Mouse (Mus musculus): ENCODE data around the gene Foxo3. TPM values are rescaled to one million over a fixed set of nuclear protein-coding genes. Genes with fewer than 3 reads are reported as not detected.

Gene Foxo3
- total RNA-seq, 2 experiments from 2014 or later = 28.8 to 32.6 TPM

DNA sequence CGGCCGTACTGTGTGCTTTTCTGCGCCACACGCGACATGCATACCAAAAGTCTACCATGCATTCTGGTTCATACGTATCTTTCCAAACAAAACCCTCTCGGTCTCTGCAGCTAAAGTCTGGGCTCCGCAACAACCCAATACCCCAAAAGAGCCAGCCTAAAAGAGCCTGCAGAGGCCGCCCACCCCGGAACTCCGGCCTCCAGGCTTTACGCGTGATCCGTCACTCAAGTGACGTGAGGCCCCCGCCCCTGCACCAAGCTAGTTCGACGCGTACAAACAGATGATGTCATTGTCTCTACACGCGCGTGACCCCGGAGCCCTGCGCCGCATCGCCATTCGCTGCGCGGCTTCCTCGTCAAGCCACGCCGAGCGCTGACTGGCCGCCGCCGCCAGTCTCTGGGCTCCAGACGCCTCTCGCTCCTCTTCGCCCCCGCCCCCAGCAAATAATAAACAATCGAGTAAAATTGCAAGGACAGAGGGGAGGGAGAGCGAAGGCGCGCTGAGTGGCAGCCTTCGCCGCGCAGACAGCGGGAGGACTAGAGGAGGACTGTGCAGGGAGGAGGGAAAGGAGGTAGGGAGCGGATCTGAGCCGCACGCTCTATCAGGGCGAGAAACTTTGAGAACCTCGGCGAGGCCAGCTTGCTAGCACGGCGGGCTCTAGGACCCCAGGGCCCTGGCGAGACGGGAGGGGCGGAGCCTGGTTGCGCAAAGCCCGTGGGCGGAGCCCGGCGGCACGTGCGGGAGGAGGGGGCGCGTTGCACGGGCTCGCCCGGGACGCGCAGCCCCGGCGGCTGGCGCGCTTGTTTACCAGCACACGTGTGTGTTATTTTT lies 1.1 kb upstream of the Foxo3 start:
- DNase-seq = peak; percentile 99
- intact Hi-C loops (cut with DNase I) = loop anchor here (5.0 to 10.0 kb wide), 2 partner anchors 263 to 445 kb away; partner anchors contain the start of gene Armc2

DNA sequence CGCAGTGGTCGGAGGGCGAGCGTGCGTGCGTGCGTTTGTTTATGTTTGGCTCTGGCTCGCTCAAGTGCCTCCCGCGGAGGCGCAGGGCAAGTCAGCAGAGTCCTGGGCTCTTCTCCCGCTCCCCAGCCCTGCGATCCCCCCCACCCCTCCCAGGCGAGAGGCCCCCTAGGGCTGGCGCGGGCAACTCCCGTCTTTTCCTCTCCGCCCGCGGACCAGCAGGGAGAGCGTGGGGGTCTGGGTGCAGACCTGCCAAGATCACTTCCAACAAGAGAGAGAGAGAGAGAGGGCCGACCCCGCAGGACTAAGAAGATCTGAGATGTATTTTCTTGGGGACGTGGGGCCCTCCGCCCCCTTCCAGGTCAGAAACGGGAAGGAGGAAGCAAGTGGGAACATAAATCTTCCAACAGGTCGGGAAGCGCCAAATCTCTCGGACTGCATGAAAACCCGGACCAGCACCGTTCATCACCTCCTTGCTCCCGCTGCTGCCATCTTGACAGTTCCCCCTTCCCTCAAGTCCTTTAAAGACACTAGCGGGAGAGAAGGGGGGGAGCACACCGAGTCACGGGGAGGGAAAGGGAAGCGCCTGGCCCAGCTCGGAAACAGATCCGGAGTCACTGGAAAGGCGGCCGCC lies 569 bp downstream of the Foxo3 start:
- DNase-seq = no peak
- intact Hi-C loops (cut with DNase I) = loop anchor here (5.0 to 10.0 kb wide), 2 partner anchors 261 to 444 kb away; partner anchors contain the start of gene Armc2

DNA sequence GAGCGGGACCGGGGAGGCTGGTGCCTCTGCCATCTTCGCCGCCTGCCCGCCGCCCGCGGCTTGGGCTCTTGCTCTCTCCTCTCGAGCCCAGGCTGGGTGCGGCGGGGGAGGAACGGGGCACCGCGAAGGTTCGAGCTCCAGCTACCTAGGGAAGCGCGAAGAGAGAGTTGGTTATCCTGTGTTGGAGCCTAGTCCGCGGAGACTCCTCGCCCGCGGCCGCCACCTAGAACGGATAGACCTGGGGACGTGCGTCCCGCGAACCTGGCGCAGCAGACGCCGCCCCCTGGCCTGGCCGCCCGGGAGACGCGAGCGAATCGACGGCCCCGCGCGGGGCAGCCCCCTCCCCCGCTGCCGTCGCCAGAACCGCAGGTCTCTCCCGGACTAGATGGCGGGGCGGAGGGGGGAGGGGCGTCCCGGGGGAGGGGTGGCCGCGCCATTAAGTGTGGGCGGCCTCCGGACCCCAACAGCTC lies 1.1 kb downstream of the Foxo3 start:
- intact Hi-C loops (cut with DNase I) = loop anchor here (5.0 to 10.0 kb wide), 2 partner anchors 261 to 443 kb away; partner anchors contain the start of gene Armc2
- DNase-seq = peak; percentile 53

DNA sequence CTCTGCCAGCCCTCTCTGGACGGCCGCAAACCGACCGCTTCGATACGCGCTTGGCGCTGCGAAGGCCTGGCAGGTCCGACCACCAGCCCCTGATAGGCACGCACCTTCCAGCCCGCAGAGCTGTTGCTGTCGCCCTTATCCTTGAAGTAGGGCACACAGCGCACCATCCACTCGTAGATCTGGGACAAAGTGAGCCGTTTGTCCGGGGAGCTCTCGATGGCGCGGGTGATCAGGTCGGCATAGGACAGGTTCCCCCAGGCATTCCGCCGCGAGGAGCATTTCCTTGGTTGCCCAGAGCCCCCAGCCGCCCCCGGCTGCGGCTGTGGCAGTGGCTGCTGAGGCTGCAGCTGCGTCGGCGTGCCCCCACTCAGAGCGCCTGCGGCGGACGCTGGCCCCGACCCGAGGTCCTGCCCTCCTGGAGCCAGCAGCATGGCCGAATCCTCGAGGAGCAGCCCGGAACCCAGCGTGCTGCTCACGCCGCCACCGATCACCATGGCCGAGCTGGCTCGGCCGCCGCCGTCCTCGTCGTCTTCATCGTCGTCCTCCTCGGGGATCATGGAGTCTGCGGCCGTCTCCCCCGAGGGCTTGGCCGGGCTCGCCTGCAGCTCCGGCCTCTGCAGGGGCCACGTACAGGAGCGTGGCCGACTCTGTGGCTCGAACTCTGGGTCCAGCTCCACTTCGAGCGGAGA lies 1.7 kb downstream of the Foxo3 start:
- intact Hi-C loops (cut with DNase I) = loop anchor here (5.0 to 10.0 kb wide), 3 partner anchors 260 to 443 kb away; partner anchors contain the start of gene Armc2
- DNase-seq = peak; percentile 29

DNA sequence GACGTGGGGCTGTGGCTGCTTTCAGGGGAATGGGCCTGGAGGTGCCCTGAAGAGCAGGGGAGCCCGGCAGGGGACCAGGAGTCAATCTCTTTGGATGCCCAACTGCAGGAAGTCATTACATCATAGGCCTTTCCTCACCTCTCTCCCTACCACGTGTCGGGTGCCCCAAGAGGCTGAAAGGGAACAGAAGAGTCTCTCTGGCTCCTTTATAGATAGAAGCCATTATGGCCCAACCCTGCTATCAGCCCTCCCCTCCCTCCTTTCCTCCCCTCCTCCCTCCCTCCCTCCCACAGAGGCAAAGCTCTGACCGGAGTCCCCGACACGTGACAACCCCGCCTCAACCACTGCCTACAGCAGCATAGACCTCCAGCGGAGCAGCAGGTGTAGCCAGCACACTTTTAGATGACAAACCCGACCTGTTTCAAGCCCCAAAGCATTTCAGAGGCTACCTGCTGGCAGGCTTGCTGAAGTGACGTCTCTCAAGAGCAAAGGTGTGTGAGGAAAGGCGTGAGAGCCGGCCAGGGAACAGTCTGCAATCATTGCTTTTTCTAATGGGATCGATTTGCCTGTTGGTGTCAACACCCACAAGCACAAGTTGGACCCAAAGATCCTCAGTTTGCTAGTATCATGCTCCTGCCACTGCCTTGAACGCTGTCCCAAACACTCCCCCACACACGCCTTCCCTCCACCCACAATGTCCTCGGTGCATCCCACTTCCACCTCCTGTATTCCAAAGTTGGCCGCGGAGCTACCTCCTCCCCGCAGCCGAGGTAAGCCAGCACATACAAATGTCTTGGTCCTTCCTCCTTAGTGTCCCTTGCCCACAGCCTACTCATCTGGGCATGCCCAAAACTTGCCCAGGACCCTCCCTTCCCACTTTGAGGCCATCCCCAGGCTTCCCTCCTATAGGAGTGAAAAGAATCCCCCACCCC lies 2.5 kb downstream of the Foxo3 start:
- no peak for DNase-seq
- intact Hi-C loops (cut with DNase I) = loop anchor here (5.0 to 10.0 kb wide), 2 partner anchors 259 to 292 kb away; partner anchors contain the start of gene Armc2

DNA sequence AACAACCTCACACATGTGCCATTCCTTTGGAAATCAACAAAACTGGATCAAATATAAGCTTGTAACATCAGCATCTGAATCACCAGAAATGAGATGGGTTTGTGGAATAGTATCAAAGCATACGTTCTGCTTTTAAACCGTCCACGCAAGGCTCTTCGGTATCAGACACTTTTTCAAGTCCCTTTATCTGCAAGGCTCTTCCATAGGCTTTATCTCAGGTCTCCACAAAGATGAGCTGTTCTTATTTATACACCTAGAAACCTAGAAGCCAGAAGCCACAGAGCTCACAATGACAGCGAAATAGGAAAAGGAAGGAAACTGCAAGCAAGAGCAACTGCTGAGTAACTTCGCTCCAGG lies 3.2 kb downstream of the Foxo3 start:
- no peak for DNase-seq
- intact Hi-C loops (cut with DNase I) = loop anchor here (5.0 to 10.0 kb wide), 2 partner anchors 259 to 291 kb away; partner anchors contain the start of gene Armc2

DNA sequence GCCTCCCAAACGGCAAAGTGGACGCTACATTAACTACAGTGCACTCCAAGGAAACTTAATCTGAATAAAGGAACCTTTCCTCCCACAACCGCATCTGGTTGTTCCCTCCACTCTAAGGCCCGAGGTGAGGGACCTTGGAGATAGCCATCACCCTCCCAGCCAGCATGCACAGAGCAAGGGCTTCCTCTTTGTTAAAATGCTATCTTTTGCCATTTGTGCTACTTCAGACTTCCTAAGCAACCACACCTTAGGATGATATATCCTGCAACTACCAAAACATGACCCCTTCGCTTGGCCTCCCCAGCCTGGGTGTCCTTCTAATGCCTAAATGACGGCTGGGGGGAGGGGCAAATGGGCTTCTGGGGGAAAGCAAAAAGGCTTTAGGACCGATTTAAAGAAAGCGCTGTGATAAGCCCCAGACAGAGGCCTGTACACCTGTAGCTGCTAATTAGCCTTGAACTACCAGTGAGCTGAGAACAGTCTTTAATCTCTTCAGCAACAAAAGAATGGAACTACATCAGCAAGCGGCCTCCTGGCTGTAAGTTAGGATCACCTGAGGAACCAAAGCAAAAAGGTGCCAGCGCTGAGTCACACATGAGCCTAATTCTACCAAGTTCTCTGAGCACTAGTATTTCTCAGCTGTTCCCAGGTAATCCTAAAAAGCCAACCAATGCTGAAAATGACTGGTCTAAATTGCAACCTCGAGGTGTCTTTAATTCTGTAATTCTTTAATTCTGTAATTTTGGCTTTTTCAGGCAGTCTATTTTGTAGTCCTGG lies 4.9 kb downstream of the Foxo3 start:
- intact Hi-C loops (cut with DNase I) = loop anchor here (5.0 to 10.0 kb wide), 2 partner anchors 257 to 289 kb away; partner anchors contain the start of gene Armc2
- no peak for DNase-seq

DNA sequence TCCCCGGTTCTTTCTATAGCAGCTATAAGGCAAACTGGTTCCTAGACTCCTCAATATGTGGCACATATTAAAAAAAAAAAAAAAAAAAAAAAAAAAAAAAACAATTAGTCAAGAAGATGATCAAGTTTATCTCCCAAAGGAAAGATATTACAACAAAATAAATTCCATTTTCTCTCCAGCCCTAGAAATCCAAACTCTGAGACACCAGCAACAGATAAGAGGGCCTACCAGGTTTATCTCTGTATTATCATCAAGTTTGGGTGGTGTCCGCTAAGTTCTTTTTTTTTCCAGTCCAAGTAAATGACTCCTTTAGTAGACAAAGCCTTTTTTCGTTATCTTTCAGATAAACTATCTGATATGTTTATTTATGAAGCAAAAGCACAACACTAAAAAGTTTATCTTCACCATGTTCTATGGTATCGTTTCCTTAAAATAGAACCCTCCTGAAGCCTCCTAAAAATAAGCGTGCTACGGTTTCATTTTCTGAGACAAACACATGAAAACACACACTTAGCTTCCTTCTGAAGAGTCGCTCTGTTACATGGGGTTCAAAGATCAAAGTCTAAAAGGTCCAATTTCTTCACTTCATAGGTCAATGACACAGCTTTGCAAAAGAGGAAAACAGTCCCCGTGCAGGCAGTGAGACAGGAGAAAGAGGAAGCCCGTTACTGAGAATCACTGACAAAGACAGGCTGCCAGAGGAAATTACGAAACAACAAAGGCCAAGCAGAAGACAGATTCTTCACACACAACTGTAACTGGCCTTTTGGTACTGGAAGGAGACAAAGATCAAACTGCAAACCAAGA lies 6.1 kb downstream of the Foxo3 start:
- DNase-seq = no peak
- intact Hi-C loops (cut with DNase I) = loop anchor here (5.0 to 10.0 kb wide), 2 partner anchors 256 to 288 kb away; partner anchors contain the start of gene Armc2

DNA sequence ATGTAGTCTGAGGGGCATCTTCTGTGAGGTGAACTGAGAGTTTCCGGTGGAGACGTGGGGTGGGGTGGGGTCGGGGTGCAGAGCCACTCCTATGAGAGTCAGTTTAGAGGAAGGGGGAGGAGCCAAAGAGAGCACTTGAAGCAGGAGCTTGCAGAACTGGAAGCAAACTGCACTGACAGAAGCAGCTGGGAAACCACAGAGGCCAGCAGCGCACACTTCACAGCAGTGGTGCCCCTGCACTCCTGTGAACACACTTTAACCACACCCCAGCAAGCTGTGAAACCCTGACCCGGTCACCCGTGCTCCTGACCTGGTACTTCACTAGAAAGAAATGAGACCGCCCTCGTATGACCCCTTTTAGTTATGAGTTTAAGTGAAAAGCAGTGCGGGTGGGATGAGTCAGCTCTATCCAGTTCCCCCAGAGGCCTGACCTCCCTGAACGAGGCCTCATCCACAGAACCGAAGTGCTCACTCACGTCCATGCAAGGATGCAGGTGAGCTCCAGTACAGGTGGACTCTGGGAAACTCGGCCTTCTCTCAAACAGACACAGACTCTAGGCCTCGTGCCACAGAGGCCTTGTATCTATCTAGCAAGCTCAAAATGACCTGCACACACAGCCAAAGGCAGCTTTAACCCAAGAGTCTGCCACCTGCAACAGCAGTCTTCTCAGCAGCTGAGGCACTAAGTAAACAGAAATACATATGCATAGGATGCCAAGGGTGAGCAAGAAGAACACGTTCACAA lies 7.1 kb downstream of the Foxo3 start:
- intact Hi-C loops (cut with DNase I) = loop anchor here (5.0 to 10.0 kb wide), 2 partner anchors 255 to 287 kb away; partner anchors contain the start of gene Armc2
- DNase-seq = no peak

DNA sequence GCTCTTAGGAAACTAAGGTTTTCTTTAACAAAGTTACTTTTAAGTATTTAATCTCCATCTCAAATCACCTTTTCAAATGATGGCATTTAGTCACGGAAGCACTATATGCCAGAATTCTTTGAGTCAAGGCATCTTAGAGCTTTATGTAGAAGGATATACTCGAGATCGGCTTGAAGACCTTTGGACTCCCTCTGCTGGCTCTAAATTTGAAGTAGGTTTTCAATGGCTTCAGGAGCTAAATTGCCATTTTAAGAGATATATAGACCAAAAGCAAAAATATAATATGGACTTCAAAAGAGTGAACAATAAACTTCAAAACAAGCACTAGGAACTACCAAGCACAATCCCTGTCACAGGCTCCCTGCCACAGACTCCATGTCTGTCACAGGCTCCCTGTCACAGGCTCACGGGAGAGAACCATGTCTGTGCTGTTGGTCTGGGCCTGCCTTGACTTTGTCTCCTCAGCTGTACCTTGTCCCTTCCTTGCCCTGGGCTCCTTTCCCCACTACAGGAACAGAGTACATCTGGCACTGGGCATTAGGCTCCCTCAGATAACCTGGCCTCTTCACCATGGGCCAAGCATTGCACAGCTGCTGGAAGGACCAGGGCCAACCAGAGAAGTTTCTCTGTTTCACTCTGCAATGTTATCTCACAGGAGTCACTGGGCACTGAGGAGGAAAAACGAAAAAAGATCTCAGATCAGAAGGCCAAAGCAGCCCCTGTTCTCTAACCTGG lies 8.6 kb downstream of the Foxo3 start:
- no peak for DNase-seq
- intact Hi-C loops (cut with DNase I) = no loop called here

DNA sequence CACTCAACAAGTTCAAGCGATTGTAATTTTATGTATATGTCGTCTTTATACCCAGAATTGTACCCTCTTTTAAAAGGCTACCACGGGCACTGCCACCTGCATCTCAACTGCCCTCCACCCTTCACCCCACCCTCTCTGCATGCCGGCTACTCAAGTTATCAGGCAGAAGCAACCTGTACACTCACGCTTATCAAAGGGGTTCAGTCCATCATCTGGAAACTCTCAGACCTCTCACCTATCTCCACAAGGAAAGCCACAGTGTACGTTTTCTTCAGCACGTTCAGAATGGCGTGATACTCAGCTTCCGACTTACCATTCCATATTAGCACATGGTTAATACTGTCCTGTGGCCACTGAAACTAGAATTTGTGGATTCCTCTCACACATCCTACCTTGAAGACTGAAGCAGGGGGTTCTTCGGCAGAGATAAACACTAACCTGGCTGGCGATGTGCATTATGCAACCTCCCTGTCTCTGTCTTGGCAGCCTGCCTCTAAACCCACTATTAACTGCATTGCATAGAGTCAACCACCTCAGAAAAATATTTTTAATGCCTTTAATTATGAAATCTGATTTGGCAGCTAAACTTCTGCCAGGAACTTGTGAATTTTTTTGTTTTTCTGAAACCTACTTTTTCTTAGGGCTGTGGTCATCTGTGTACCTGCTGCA lies 11.4 kb downstream of the Foxo3 start:
- no peak for DNase-seq
- intact Hi-C loops (cut with DNase I) = no loop called here

DNA sequence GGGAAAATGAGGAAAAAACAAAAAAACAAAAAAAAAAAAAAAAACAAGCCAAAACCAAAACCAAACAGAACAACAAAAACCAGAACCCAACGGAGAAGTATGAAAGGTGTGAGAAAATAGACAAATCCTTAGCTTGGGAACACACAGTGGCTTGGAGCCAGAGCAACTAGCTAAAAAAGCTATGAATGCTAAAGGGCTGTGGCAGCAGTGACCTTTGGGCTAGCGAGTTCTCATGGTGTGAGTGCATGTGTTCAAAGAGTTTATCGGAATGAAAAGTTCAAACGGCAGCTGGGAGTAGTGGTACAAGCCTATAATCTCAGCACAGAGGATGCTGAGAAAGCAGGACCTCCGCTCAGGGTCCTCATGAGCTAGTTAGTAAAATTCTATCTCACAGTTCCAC lies 12.4 kb downstream of the Foxo3 start:
- no peak for DNase-seq
- intact Hi-C loops (cut with DNase I) = no loop called here

DNA sequence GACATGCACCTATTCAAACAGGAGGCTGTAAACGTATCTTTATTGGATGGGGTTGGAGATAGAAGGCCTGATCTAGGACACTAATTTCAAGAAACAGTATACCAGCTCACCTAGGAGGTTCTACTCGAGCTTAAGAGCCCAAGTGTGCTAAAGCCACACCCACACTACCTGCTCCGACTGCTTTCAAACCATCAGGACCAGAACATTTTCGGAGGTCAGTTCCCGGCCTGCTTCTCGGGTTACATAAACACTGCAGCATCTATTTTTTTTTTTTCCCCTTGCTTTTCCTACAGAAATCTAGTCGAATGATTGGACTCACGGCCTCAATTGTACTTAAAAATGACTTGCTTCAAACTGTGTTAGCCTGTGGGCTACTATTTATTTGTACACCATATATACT lies 12.9 kb downstream of the Foxo3 start:
- DNase-seq = no peak
- intact Hi-C loops (cut with DNase I) = no loop called here

DNA sequence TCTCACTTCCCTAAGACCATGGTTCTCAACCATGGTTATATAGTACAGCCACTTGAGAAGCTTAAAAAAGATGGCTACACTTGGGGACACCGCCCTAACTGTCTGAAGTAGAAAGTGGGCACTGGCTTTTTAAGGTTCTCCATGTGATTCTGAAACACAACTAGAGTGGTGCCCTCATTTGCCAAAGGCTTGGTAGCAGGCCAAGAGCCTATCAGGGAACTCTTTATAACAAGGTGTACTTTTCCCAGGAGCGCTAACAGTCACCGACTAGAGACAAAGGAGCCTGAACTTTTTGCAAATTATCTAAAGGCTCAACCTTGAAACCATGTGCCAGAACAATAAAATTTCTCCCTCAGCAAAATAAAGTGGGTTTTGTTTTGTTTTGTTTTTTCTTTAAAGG lies 14.5 kb downstream of the Foxo3 start:
- intact Hi-C loops (cut with DNase I) = no loop called here
- DNase-seq = no peak

DNA sequence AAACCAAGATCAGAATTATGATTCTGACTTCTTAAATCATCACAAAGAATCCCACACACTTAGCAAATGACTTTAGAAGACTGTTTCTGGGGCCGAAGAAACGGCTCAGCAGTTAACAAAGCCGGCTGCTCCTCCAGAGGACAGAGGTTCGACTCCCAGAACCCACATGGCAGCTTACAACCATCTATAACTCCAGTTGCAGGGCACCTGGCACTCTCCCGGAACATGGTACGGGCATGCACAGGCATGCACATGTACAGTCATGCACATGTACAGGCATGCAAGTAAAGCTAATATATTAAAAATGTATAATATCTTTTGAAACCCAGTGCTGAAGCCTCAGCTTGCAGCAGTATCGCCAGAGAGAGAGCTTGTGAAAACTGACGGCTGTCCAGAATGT lies 15.5 kb downstream of the Foxo3 start:
- DNase-seq = no peak
- intact Hi-C loops (cut with DNase I) = no loop called here

DNA sequence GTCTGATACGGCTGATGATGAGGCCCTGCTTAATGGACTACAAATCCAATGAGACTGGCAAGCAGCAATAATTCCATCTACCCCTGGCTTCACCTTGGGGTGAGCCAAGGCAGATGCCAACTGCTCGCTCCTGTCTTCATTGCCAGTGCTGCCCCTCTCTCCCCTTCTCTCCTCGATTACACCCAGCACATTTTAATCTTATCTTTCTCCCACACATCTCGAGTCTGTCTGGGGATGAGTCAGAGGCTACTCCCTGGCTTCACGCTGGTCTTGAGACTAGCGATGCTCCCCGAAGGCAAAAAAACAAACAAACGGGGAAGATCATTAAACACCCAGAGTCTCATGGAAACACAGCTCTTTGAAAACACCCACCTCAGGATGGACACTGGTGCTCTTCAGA lies 16.0 kb downstream of the Foxo3 start:
- intact Hi-C loops (cut with DNase I) = no loop called here
- no peak for DNase-seq

Data from left cerebral cortex, postnatal 4 days (tissue).